Mouse (Mus musculus): ENCODE measurements around the gene Mesp1. TPM values are rescaled to one million over a fixed set of nuclear protein-coding genes. Genes with fewer than 3 reads are reported as not detected.

Gene Mesp1
- not detected in 2 replicates for polyA plus RNA-seq (2015; fragmentation: Nextera tagmentation; extraction: Ambion mirVana)

GRCm38 (mm10) chr7:79793688-79794087 is at the start of gene Mesp1:
Gene Mesp1 (minus strand): TSS chr7:79793788.

GRCm38 (mm10) chr7:79810611-79811506 is 17.3 kb upstream of the Mesp1 start, which contains the start of gene Mesp2:
Gene Mesp2 (plus strand): TSS chr7:79810727.

GRCm38 (mm10) chr7:79742659-79743536 is 50.7 kb downstream of the Mesp1 start, which contains the start of the genes Pex11a and Wdr93:
Gene Pex11a (minus strand): TSS chr7:79743131.
Gene Wdr93 (plus strand): TSS chr7:79743163.

Other genes starting within 250 kb of the Mesp1 start
- 0.24 TPM in 1 of 2 replicates, not detected in the other for gene Rhcg, start 176.1 kb downstream of the Mesp1 start, polyA plus RNA-seq (2015; fragmentation: Nextera tagmentation; extraction: Ambion mirVana)
- 0.98 and 1.5 TPM in 2 replicates for gene Ticrr, start 133.6 kb downstream of the Mesp1 start, polyA plus RNA-seq (2015; fragmentation: Nextera tagmentation; extraction: Ambion mirVana)
- 1.7 and 2.1 TPM in 2 replicates for gene Kif7, start 78.1 kb downstream of the Mesp1 start, polyA plus RNA-seq (2015; fragmentation: Nextera tagmentation; extraction: Ambion mirVana)
- not detected in 2 replicates for gene Plin1, start 60.9 kb downstream of the Mesp1 start, polyA plus RNA-seq (2015; fragmentation: Nextera tagmentation; extraction: Ambion mirVana)
- 6.6 and 6.8 TPM in 2 replicates for gene Pex11a, start 50.7 kb downstream of the Mesp1 start, polyA plus RNA-seq (2015; fragmentation: Nextera tagmentation; extraction: Ambion mirVana)
- gene Wdr93, start 50.6 kb downstream of the Mesp1 start, polyA plus RNA-seq (2015; fragmentation: Nextera tagmentation; extraction: Ambion mirVana): not detected in 2 replicates
- 0.18 TPM in 2 replicates for gene Mesp2, start 16.9 kb upstream of the Mesp1 start, polyA plus RNA-seq (2015; fragmentation: Nextera tagmentation; extraction: Ambion mirVana)
- gene Anpep, start 67.3 kb upstream of the Mesp1 start, polyA plus RNA-seq (2015; fragmentation: Nextera tagmentation; extraction: Ambion mirVana): 10.7 and 13.1 TPM in 2 replicates
- gene Ap3s2, start 126.9 kb upstream of the Mesp1 start, polyA plus RNA-seq (2015; fragmentation: Nextera tagmentation; extraction: Ambion mirVana): 16.7 and 20.4 TPM in 2 replicates
- 24.4 and 29.4 TPM in 2 replicates for gene Arpin, start 141.6 kb upstream of the Mesp1 start, polyA plus RNA-seq (2015; fragmentation: Nextera tagmentation; extraction: Ambion mirVana)
- 5.6 and 6.7 TPM in 2 replicates for gene Zfp710, start 231.0 kb upstream of the Mesp1 start, polyA plus RNA-seq (2015; fragmentation: Nextera tagmentation; extraction: Ambion mirVana)